Mouse (Mus musculus): ENCODE measurements around the gene Tmem107. TPM values are rescaled to one million over a fixed set of nuclear protein-coding genes. Genes with fewer than 3 reads are reported as not detected.
A peak's percentile ranks its signal among the peaks of the same experiment; 100 is the strongest.
"Not testable (repeated sequence)": the region's sequence is repeated elsewhere in the genome, so short reads cannot be mapped to it uniquely, and the experiment has no call there.

Gene Tmem107
- polyA plus RNA-seq, 1 experiment from 2014 or later, result 60.8 TPM

DNA sequence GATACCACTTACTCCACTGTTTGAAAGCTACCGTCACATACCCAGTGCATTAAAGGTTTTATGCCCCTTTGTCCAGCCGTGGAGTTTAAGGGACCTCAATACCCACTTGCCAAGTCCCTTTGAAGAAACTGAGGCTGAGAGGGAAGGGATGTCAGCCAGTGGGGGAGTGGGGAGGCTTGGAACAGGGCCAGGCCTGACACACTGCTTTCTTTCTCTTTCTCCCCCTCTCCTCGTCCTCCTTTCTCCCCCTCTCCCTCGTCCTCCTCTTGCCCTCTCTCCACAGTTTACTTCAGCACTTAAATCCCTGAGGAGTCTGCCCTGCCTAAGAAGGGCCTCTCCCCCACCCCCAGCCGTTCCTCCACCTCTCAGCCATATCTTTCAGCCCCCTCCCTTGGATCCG, 19.8 kb downstream of the Tmem107 start:
- Histone ChIP-seq H3K9ac (peak overlapping the region; percentile 100; the same call in 1 of the 2 replicates), H3K36me3 (peaks cover 31% of the 10 kb centered on the region), H3K27me3 (no peaks in the 10 kb centered on the region), H3K9me3 (replicated peaks) (no peaks in the 10 kb centered on the region), H3K4me2 (peak overlapping the region; percentile 87), H3K4me1 (peaks cover 66% of the 10 kb centered on the region), H3K4me3 (replicated peaks) (peak overlapping the region; percentile 96), H3K27ac (0 out of 2 replicates have a peak overlapping the region, but pooled peaks have one; percentile 95)
- WGBS, result 67% methylated on average over 6 of the region's 6 CpGs
- ATAC-seq (replicated peaks; ENCODE audit: low FRiP score), result no peak

DNA sequence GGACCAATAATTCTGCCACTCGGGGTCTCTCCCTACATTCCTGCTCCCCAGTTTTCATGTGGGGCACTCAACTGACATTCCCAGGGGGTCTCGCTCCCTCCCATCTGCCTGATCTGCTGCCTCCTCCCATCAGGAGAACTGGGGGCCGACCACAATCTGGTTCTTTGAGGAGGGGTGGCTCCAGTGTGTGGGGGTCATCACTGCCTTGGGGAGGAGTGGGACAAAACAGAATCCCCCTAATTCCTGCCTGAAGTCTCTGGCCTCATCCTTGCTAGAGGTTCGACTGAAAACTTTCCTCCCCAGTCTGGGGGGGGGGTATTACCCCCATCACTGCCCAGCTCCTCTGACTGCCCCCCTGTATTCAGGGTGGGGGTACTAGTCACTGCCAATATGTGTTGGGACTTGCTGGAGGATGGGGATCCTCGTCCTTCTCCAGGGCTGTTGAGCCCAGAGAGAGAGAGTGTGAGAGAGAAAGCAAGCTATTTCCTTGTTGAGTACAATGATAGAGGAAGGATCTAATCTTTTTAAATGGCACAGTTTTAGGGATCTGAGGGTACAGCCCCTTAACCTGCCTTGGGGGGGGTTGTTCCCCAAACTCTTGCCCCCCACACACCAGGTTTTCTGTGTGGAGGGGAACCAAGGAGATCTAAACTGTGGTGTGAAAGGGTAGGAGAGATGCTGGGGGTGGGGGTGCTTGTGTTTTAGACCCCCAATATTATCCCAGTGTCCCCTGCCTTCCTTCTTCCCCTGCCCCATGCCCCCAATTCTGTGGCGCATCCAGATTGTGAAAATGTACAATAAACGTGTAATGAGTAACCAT, 21.2 kb downstream of the Tmem107 start:
- Histone ChIP-seq H3K9ac (no peak overlapping the region), H3K4me2 (no peak overlapping the region), H3K27me3 (no peaks in the 10 kb centered on the region), H3K4me3 (replicated peaks) (no peak overlapping the region), H3K4me1 (peaks cover 69% of the 10 kb centered on the region), H3K9me3 (replicated peaks) (no peaks in the 10 kb centered on the region), H3K36me3 (peaks cover 31% of the 10 kb centered on the region), H3K27ac (peak overlapping the region; percentile 41; the same call in 1 of the 2 replicates)
- 60% methylated on average over 7 of the region's 7 CpGs for WGBS
- ATAC-seq (replicated peaks; ENCODE audit: low FRiP score), result no peak

DNA sequence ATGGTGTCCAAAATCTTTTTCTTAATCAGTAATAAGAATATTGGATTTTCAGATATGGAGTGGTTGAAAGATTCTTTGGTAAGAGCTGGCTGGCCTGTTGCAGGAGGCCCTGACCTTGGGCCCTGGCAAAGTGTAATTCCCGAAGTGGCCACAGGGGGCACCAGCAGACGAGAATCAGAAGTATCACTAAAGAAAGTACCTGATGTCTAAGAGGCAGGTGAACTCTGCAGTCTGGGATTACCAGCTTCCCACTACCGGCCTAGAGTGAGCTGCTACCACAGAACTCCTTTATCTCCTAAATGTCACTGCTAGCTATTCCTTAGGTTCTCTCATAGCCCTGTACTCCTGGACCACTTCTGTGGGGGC, 21.8 kb downstream of the Tmem107 start:
- Histone ChIP-seq H3K27me3 (no peaks in the 10 kb centered on the region), H3K9ac (no peak overlapping the region), H3K27ac (0 out of 2 replicates have a peak overlapping the region, but pooled peaks have one; percentile 41), H3K4me1 (peaks cover 70% of the 10 kb centered on the region), H3K36me3 (peaks cover 31% of the 10 kb centered on the region), H3K4me2 (peak overlapping the region; percentile 16; the same call in 1 of the 2 replicates), H3K9me3 (replicated peaks) (no peaks in the 10 kb centered on the region), H3K4me3 (replicated peaks) (no peak overlapping the region)
- no peak for ATAC-seq (replicated peaks; ENCODE audit: low FRiP score)
- WGBS, result 8% methylated on average over 3 of the region's 3 CpGs

DNA sequence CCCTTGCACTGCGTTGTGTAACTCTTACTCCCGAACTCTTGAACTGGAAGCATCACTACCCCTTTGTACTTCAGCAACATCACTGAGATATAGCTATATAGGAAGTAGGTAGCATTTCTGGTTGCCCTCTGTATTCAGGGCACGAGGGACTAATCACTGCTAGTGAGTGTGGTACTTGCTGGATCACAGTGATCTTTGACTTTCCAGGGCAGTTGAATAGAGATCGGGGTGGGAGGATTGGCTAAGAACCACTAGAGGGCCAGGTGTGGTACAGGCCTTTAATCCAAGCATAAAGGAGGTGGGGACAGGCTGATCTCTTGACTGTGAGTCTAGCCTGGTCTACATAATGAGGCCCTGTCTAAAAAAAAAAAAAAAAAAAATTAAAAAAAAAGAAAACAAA, 22.3 kb downstream of the Tmem107 start:
- peaks cover 71% of the 10 kb centered on the region for H3K4me1 ChIP-seq
- peak overlapping the region; percentile 16; the same call in 1 of the 2 replicates for H3K4me2 ChIP-seq
- no peak for ATAC-seq (replicated peaks; ENCODE audit: low FRiP score)
- WGBS, result 89% methylated on average over 4 of the region's 4 CpGs
- H3K4me3 ChIP-seq (replicated peaks), result no peak overlapping the region
- H3K9ac ChIP-seq, result no peak overlapping the region
- H3K27ac ChIP-seq, result no peak overlapping the region
- no peaks in the 10 kb centered on the region for H3K27me3 ChIP-seq
- H3K9me3 ChIP-seq (replicated peaks), result no peaks in the 10 kb centered on the region
- peaks cover 31% of the 10 kb centered on the region for H3K36me3 ChIP-seq

DNA sequence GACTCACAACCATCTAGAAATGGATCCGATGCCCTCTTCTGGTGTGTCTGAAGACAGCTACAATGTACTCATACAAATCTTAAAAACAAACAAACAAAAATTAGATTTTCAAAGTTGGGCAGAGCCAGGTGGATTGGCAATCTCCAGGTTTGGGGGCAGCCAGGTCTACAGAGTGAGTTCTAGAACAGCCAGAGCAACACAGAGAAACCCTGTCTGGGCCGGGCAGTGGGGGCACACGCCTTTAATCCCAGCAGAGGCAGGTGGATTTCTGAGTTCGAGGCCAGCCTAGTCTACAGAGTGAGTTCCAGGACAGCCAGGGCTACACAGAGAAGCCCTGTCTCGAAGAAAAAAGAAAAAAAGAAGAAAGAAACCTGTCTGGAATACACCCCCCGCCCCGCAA, 23.2 kb downstream of the Tmem107 start:
- Histone ChIP-seq H3K4me3 (replicated peaks) (peak overlapping the region; percentile 61; the same call in 1 of the 2 replicates), H3K4me2 (peak overlapping the region; percentile 96; the same call in 1 of the 2 replicates), H3K4me1 (peaks cover 78% of the 10 kb centered on the region), H3K36me3 (peaks cover 31% of the 10 kb centered on the region), H3K27ac (peak overlapping the region; percentile 88; the same call in 1 of the 2 replicates)
- H3K9me3 ChIP-seq (replicated peaks); H3K27me3 ChIP-seq; ATAC-seq (replicated peaks; ENCODE audit: low FRiP score); H3K9ac ChIP-seq: not testable (repeated sequence)
- WGBS, result 84% methylated on average over 7 of the region's 7 CpGs

DNA sequence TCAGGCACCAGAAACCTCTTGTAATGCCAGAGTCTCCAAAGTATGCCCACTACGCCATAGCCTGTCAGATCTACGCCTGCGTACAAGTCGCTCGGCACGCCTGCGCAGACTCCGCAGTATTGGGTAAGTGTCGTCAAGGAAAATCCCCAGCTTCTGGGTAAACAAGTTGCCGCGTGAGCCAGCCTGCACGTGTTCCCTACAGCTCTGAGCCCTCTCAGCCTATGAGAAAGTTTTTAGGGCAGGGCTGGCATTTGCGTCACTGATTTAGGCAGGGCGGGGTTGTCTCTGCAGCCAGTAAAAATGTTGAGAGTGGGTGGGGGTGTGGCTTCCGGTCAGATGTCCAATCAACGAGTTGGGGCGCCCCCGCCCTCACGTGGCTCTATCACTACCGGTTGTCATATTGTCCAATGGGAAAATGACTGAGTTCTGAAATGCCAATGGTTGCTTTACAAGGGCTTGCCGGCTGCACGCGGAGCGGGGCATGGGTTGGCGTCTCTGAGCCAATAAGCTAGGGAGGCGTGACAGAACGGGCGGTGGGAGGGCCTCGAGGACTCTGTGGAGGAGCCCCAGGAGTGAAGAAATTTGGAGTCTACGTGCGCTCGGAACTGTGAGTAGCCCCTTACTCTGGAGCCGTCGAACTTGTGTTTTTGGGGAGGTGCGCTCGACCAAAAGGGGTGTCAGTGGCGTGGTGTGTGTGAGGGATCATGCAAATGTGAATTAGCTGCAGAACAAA, 24.3 kb downstream of the Tmem107 start, which contains the start of gene Per1:
TSS of gene Per1 (plus strand) at position 521 of the 733 bp plus-strand sequence.
- Histone ChIP-seq H3K36me3 (peaks cover 29% of the 10 kb centered on the region), H3K27me3 (no peaks in the 10 kb centered on the region), H3K4me2 (peak within 1 kb of the TSS; percentile 96), H3K4me3 (replicated peaks) (peak within 1 kb of the TSS; percentile 61), H3K9me3 (replicated peaks) (no peaks in the 10 kb centered on the region), H3K4me1 (peaks cover 79% of the 10 kb centered on the region), H3K9ac (peak within 1 kb of the TSS; percentile 62), H3K27ac (peak within 1 kb of the TSS; percentile 95)
- ATAC-seq (replicated peaks; ENCODE audit: low FRiP score), result peak; percentile 92
- under 1% methylated on average over 37 of the region's 37 CpGs for WGBS

DNA sequence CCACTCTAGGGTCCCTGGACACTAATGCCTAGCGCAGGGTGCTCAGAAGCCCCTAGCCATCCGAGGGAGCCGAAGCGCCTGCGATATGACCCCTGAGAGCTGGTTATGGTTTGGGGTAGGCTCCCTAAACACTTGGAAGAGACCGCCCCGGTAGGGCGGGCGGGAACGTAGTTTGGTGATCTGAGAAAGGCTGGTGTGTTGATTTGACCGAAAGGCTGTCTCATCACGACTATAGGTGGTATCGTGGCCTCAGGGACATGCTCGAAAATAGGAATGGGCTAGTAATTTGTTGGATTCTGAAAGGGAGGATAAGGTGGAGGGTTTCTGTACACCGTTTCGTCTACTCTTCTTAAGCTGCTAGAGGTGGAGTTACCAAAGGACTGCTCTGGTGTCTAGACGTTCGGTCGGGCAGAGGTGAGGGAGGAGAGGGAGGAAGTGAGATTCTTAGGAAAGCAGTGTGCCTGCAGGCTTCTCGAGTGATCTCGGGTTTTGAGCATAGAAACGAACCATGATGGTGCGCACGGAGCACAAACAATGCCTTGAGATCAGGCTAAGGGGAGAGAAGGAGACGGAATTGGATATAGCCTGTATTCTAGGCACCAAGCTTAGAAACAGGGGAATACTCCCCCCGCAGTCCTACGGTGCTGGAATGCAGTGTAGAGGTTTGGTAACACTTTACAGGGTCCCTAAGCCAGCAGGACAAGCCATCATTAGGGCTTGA, 25.1 kb downstream of the Tmem107 start:
- WGBS, result 2% methylated on average over 27 of the region's 27 CpGs
- Histone ChIP-seq H3K27me3 (no peaks in the 10 kb centered on the region), H3K4me1 (peaks cover 79% of the 10 kb centered on the region), H3K4me3 (replicated peaks) (peak overlapping the region; percentile 61), H3K4me2 (peak overlapping the region; percentile 96), H3K27ac (peak overlapping the region; percentile 95), H3K9ac (peak overlapping the region; percentile 62), H3K36me3 (peaks cover 22% of the 10 kb centered on the region), H3K9me3 (replicated peaks) (no peaks in the 10 kb centered on the region)
- no peak for ATAC-seq (replicated peaks; ENCODE audit: low FRiP score)

DNA sequence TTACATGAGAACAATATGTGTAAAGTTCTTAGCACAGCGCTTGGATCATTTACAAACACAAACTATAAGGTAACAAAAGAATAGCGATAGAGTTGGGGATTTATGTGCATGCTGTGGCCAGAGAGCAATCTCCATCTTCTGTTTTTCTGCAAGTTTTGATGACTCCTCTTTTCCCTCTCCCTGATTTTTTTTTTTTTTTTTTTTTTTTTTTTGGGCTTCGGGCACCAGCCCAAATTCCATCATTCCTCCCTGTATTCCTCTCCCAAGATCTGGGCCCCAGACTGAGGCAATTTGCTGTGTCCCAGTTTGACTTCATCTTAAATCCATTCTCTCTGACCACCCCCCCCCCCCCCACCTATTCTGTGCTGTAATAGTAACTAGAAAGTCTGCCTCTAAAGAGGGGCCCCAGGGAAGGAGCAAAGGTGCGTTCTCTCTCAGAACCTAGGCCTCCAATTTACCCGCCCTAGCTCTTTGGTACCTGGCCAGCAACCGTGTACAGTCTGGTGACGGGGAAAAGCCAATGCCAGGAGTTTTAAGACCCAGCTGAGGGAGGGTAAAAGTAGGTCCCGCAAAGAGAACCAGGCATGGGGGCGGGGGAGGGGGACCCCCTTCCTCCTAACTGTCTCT, 25.9 kb downstream of the Tmem107 start:
- 8% methylated on average over 9 of the region's 9 CpGs for WGBS
- peak overlapping the region; percentile 96 for H3K4me2 ChIP-seq
- H3K9me3 ChIP-seq (replicated peaks), result no peaks in the 10 kb centered on the region
- no peaks in the 10 kb centered on the region for H3K27me3 ChIP-seq
- H3K9ac ChIP-seq, result peak overlapping the region; percentile 62
- peaks cover 76% of the 10 kb centered on the region for H3K4me1 ChIP-seq
- H3K4me3 ChIP-seq (replicated peaks), result peak overlapping the region; percentile 61
- H3K27ac ChIP-seq, result peak overlapping the region; percentile 95
- peaks cover 22% of the 10 kb centered on the region for H3K36me3 ChIP-seq
- ATAC-seq (replicated peaks; ENCODE audit: low FRiP score), result no peak

DNA sequence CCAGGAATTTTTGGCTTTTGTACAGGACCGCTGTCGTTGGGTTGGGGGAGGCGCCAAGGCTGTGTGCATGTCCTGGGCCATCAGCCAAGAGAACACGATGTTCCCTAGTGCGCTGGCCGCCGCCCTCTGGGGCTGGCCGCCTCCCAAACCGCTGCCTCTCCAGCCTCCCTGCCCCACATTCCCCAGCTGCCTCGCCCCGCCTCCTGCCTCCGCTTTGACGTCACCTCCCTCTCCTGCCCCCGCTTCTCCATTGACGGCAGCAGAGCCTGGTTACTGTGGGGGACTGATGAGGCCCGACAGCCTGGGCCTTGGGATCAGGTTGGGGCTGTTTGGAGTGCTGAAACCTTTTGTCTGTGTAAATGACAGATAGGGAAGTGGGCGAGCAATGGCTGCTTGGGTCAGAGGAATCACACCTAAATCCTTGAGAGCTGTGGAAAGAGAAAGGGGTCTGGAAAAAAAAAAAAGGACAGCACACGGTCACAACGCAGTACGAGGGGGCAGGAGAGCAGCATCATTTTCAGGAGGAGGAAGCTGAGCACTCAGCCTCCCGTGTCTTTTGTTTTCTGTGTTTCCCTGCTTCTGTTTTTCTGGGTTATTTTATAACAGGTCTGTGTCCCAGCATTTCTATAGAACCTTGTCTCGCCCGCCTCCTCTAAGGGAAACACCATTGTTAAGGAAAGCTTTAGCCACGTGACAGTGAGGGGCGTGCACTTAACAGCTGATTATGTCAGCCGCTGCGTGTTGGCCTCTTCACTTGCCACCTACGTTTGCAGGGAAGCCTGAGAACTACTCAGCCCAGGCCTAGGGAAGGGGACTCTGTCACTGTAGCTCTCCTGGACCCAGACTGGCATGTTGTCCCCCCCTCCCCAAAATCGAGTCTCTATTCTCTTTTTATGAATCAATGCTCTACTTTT, 26.6 kb downstream of the Tmem107 start:
- WGBS, result 3% methylated on average over 29 of the region's 29 CpGs
- H3K36me3 ChIP-seq, result peaks cover 23% of the 10 kb centered on the region
- H3K4me2 ChIP-seq, result peak overlapping the region; percentile 96
- H3K4me3 ChIP-seq (replicated peaks), result peak overlapping the region; percentile 61
- H3K4me1 ChIP-seq, result peaks cover 70% of the 10 kb centered on the region
- no peaks in the 10 kb centered on the region for H3K27me3 ChIP-seq
- H3K27ac ChIP-seq, result peak overlapping the region; percentile 95
- peak; percentile 46 for ATAC-seq (replicated peaks; ENCODE audit: low FRiP score)
- H3K9ac ChIP-seq, result peak overlapping the region; percentile 25
- H3K9me3 ChIP-seq (replicated peaks), result no peaks in the 10 kb centered on the region

DNA sequence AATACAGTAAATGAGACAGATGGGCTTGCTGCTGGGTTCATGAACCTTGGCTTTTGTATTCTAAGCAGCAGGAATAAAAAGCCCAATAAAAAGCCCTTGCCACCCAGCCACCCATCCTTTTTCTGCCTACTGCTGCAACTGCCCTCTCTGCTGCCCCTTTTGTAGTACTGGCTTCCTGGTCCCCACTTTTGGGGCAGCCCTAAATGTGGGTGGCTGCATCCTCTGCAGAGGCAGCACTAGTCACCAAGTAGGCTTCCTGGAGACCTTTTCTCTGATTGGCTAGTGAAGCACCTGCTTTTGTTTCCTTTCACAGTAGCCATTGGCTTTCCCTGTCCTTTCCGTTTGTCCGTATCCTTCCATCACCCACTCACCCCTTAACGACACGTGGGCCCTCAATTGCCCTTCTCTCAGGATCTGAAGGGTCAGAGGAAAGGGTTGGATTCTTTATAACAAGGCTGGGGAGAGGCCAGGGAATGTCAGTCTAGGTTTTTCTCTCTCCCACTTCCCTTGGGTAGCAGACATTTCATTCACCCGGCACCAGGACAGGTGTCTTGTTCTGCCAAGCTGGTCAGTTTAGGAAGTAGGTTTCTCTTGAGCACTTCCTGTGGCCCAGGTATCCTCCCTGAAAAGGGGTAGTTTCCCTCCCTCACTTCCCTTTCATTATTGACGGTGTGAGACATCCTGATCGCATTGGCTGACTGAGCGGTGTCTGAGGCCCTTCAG, 27.6 kb downstream of the Tmem107 start:
- peak overlapping the region; percentile 66; the same call in 1 of the 2 replicates for H3K9ac ChIP-seq

More for the DNA sequence above, 27.6 kb downstream of the Tmem107 start:
- H3K4me1 ChIP-seq, result peaks cover 66% of the 10 kb centered on the region
- no peaks in the 10 kb centered on the region for H3K27me3 ChIP-seq
- peaks cover 26% of the 10 kb centered on the region for H3K36me3 ChIP-seq
- peak overlapping the region; percentile 96 for H3K4me2 ChIP-seq
- H3K27ac ChIP-seq, result peak overlapping the region; percentile 95
- peak overlapping the region; percentile 61 for H3K4me3 ChIP-seq (replicated peaks)
- no peaks in the 10 kb centered on the region for H3K9me3 ChIP-seq (replicated peaks)
- no peak for ATAC-seq (replicated peaks; ENCODE audit: low FRiP score)
- WGBS, result 14% methylated on average over 8 of the region's 8 CpGs
